Mouse (Mus musculus): ENCODE data around the gene Derl3. TPM values are rescaled to one million over a fixed set of nuclear protein-coding genes. Genes with fewer than 3 reads are reported as not detected.

The Derl3 gene
- polyA plus RNA-seq, 1 experiment from 2014 or later: 1.1 TPM

- ChIA-PET POLR2A (interaction anchor here (0.9 kb wide), 2 partner anchors 10 to 19 kb away, joined by 3 read pairs; partner anchors contain the start of gene Smarcb1), CTCF (interaction anchor here (1.7 kb wide), 1 partner anchor 12 kb away, joined by 5 read pairs; no protein-coding TSS in a partner anchor)
These were observed 46.4 kb downstream of the Derl3 start for GRCm38 (mm10) chr10:75939481-75940234.

GRCm38 (mm10) chr10:75940520-75940919 is 47.3 kb downstream of the Derl3 start, which contains the start of gene Gm867:
Gm867 (minus strand) TSS chr10:75940672.
- ChIA-PET POLR2A (interaction anchor here (0.9 kb wide), 1 partner anchor 9 kb away, joined by 3 read pairs; no protein-coding TSS in a partner anchor), CTCF (interaction anchor here (1.7 kb wide), 1 partner anchor 11 kb away, joined by 5 read pairs; no protein-coding TSS in a partner anchor)
- no peaks in the 10 kb centered on the region for H3K27me3 ChIP-seq
- no peak for DNase-seq (ENCODE audit: low read depth, low spot score)
- TF ChIP-seq CTCF (IDR thresholded peaks at IDR 0.05): no peak
- in situ Hi-C loops (cut with MboI; ENCODE audit: low pct_unique_long_range_greater_than_20kb): no loop called here
- ATAC-seq: no peak

More at GRCm38 (mm10) chr10:75939481-75940234, 46.4 kb downstream of the Derl3 start:
- no peak for DNase-seq (ENCODE audit: low read depth, low spot score)
- no peak for TF ChIP-seq CTCF (IDR thresholded peaks at IDR 0.05)
- in situ Hi-C loops (cut with MboI; ENCODE audit: low pct_unique_long_range_greater_than_20kb): no loop called here
- no peak for ATAC-seq
- H3K27me3 ChIP-seq: no peaks in the 10 kb centered on the region

- in situ Hi-C loops (cut with MboI; ENCODE audit: low pct_unique_long_range_greater_than_20kb): no loop called here
- ChIA-PET POLR2A (no interaction called here), CTCF (interaction anchor here (1.2 kb wide), 1 partner anchor 177 kb away, joined by 3 read pairs; no protein-coding TSS in a partner anchor)
- DNase-seq (ENCODE audit: low read depth, low spot score) (no peak), ATAC-seq (no peak)
- no peak for TF ChIP-seq CTCF (IDR thresholded peaks at IDR 0.05)
- H3K27me3 ChIP-seq: no peaks in the 10 kb centered on the region
These were observed 48.0 kb downstream of the Derl3 start for GRCm38 (mm10) chr10:75941042-75941824.

DNA sequence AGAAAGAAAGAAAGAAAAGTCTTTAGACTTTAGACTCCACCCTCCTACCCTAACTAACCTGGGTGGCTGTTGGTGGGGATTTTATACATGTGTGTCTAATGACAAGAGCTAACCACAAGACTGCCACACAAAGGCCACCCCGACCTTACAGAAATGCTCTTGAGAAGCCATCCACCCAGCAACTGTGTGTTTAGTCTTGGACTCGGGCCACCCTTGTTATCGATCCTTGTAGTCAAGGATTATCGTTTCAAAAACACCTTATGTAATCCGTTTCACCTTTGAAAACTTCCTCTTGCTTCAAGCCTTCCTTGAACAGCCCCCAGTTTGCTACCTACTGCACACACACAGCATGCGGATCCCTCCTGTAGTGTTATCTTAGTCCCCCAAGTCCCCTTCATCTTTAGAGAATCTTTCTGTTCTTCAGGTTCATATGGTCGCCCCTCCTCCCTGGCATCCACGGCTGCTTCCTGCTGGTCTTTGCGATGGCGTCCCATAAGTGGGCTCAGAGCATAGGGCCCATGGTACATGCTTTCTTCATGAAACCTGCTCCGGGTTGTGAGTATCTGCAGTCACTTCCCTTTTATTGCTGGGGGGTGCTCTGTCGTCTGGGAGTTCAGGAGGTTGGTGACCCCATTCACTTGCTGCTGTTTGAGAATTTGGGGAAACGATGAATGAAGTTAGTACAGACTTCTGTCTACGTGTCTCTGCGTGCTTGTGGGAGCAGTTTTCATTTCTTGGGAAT is 49.7 kb downstream of the Derl3 start, which contains the start of gene Vpreb3:
Vpreb3 (plus strand) TSS at position 322 of the 742 bp plus-strand sequence.
- no peak for DNase-seq (ENCODE audit: low read depth, low spot score)
- in situ Hi-C loops (cut with MboI; ENCODE audit: low pct_unique_long_range_greater_than_20kb): no loop called here
- ATAC-seq: no peak
- CTCF ChIA-PET: interaction anchor here (0.7 to 1.3 kb wide), 2 partner anchors 9 to 16 kb away, joined by 3 read pairs; no protein-coding TSS in a partner anchor
- TF ChIP-seq CTCF (IDR thresholded peaks at IDR 0.05): no peak
- POLR2A ChIA-PET: no interaction called here
- no peaks in the 10 kb centered on the region for H3K27me3 ChIP-seq

DNA sequence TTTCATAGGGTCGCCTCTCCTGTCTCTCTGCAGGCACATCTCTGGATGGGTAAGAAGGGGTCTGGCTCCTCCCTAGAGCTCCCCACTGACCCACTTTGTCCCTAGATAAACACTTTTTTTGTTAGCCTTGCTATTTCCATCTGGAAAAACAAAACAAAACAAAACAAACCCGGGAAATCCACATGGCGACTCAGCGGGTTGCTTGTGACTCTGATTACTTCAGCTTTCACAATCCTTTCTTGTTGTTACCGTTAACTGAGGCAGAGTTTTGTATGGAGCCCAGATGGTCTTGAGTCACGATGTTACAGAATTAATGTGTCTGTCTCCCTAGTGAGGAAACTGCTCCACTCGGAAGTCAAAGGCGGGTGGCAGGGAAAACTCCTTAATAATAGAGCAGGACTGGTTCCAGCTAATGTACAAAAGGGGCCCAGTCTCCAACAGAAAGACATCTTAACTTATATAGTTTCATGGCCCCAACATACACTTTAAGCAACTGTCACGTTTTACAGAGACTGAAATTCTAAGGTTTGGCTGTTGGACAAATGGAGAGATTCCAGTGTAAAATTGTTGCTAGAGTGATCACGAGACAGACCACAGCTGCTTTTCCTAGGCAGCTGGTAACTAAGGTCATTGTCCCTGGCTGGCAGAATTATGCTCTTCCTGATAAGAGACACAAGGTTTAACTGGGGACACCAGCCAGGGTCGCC is 51.0 kb downstream of the Derl3 start:
- in situ Hi-C loops (cut with MboI; ENCODE audit: low pct_unique_long_range_greater_than_20kb): no loop called here
- ATAC-seq (no peak), DNase-seq (ENCODE audit: low read depth, low spot score) (no peak)
- no peaks in the 10 kb centered on the region for H3K27me3 ChIP-seq
- ChIA-PET POLR2A (no interaction called here), CTCF (interaction anchor here (1.3 kb wide), 1 partner anchor 18 kb away, joined by 3 read pairs; no protein-coding TSS in a partner anchor)
- TF ChIP-seq CTCF (IDR thresholded peaks at IDR 0.05): no peak

GRCm38 (mm10) chr10:75945213-75945612 is 52.0 kb downstream of the Derl3 start:
- in situ Hi-C loops (cut with MboI; ENCODE audit: low pct_unique_long_range_greater_than_20kb): no loop called here
- H3K27me3 ChIP-seq: no peaks in the 10 kb centered on the region
- ChIA-PET CTCF (no interaction called here), POLR2A (no interaction called here)
- no peak for DNase-seq (ENCODE audit: low read depth, low spot score)
- no peak for TF ChIP-seq CTCF (IDR thresholded peaks at IDR 0.05)
- no peak for ATAC-seq

Other genes with a start within 250 kb of the Derl3 start
- gene Susd2, start 249.4 kb upstream of the Derl3 start, polyA plus RNA-seq (2021): 0.15 TPM
- gene Cabin1, start 129.1 kb upstream of the Derl3 start, polyA plus RNA-seq (2021): 40.7 TPM
- 128 TPM for gene Ddt, start 120.0 kb upstream of the Derl3 start, polyA plus RNA-seq (2021)
- gene Gm20441, start 112.5 kb upstream of the Derl3 start, polyA plus RNA-seq (2021): not detected
- 0.03 TPM for gene Gstt3, start 112.0 kb upstream of the Derl3 start, polyA plus RNA-seq (2021)
- 0.45 TPM for gene Gstt1, start 94.8 kb upstream of the Derl3 start, polyA plus RNA-seq (2021)
- gene Gstt4, start 70.9 kb upstream of the Derl3 start, polyA plus RNA-seq (2021): not detected
- 0.35 TPM for gene Gstt2, start 56.0 kb upstream of the Derl3 start, polyA plus RNA-seq (2021)
- gene Mif, start 33.2 kb upstream of the Derl3 start, polyA plus RNA-seq (2021): 592 TPM
- gene Smarcb1, start 28.2 kb downstream of the Derl3 start, polyA plus RNA-seq (2021): 107 TPM
- 362 TPM for gene Chchd10, start 39.7 kb downstream of the Derl3 start, polyA plus RNA-seq (2021)
- gene Mmp11, start 43.1 kb downstream of the Derl3 start, polyA plus RNA-seq (2021): 67.8 TPM
- gene Gm867, start 47.3 kb downstream of the Derl3 start, polyA plus RNA-seq (2021): 0.05 TPM
- not detected for gene Vpreb3, start 49.6 kb downstream of the Derl3 start, polyA plus RNA-seq (2021)
- gene Gm5134, start 61.1 kb downstream of the Derl3 start, polyA plus RNA-seq (2021): not detected
- gene Zfp280b, start 139.2 kb downstream of the Derl3 start, polyA plus RNA-seq (2021): 8.9 TPM
- gene Slc5a4b, start 217.5 kb downstream of the Derl3 start, polyA plus RNA-seq (2021): not detected